Mouse (Mus musculus): ENCODE data around the gene Fut7. TPM values are rescaled to one million over a fixed set of nuclear protein-coding genes. Genes with fewer than 3 reads are reported as not detected.
"Not testable (repeated sequence)": the region's sequence is repeated elsewhere in the genome, so short reads cannot be mapped to it uniquely, and the experiment has no call there.

Fut7 gene
- polyA plus RNA-seq, 1 experiment from 2014 or later: 0.09 TPM

GRCm38 (mm10) chr2:25400291-25400690, 22.8 kb upstream of the Fut7 start:
- Histone ChIP-seq H3K27ac (replicated peaks) (no peak overlapping the region), H3K4me3 (peak overlapping the region; percentile 19), H3K4me2 (replicated peaks) (peak overlapping the region; percentile 41), H3K4me1 (peaks cover 35% of the 10 kb centered on the region), H3K9ac (replicated peaks) (no peak overlapping the region), H3K9me3 (no peaks in the 10 kb centered on the region), H3K27me3 (peaks cover 66% of the 10 kb centered on the region), H3K36me3 (no peaks in the 10 kb centered on the region)
- no peak for ATAC-seq (ENCODE audit: low FRiP score, low read depth)
- 27% methylated on average over 16 of the region's 16 CpGs for WGBS

- peak overlapping the region; percentile 41 for H3K4me2 ChIP-seq (replicated peaks)
- H3K27me3 ChIP-seq: peaks cover 61% of the 10 kb centered on the region
- no peak for ATAC-seq (ENCODE audit: low FRiP score, low read depth)
- peak overlapping the region; percentile 19 for H3K4me3 ChIP-seq
- H3K4me1 ChIP-seq: peaks cover 31% of the 10 kb centered on the region
- H3K9ac ChIP-seq (replicated peaks): no peak overlapping the region
- H3K9me3 ChIP-seq: no peaks in the 10 kb centered on the region
- H3K27ac ChIP-seq (replicated peaks): no peak overlapping the region
- no peaks in the 10 kb centered on the region; the same call in 1 of the 2 replicates for H3K36me3 ChIP-seq
- 2% methylated on average over 17 of the region's 17 CpGs for WGBS
Measured at GRCm38 (mm10) chr2:25400764-25401163, 22.3 kb upstream of the Fut7 start.

GRCm38 (mm10) chr2:25402377-25402971, 20.6 kb upstream of the Fut7 start:
- WGBS: under 1% methylated on average over 13 of the region's 13 CpGs

GRCm38 (mm10) chr2:25402972-25403601, 20.0 kb upstream of the Fut7 start:
- peak overlapping the region; percentile 85 for H3K27ac ChIP-seq (replicated peaks)
- H3K4me1 ChIP-seq: peaks cover 24% of the 10 kb centered on the region
- peaks cover 38% of the 10 kb centered on the region for H3K27me3 ChIP-seq
- peaks cover 21% of the 10 kb centered on the region for H3K36me3 ChIP-seq
- H3K9me3 ChIP-seq: no peaks in the 10 kb centered on the region
- peak overlapping the region; percentile 91 for H3K9ac ChIP-seq (replicated peaks)
- H3K4me2 ChIP-seq (replicated peaks): peak overlapping the region; percentile 62
- WGBS: 2% methylated on average over 54 of the region's 54 CpGs
- ATAC-seq (ENCODE audit: low FRiP score, low read depth): peak; percentile 77
- H3K4me3 ChIP-seq: peak overlapping the region; percentile 66

More at GRCm38 (mm10) chr2:25402377-25402971, 20.6 kb upstream of the Fut7 start:
- Histone ChIP-seq H3K4me2 (replicated peaks) (peak overlapping the region; percentile 62), H3K27me3 (peaks cover 44% of the 10 kb centered on the region), H3K9me3 (no peaks in the 10 kb centered on the region), H3K4me1 (peaks cover 24% of the 10 kb centered on the region), H3K9ac (replicated peaks) (peak overlapping the region; percentile 91), H3K36me3 (peaks cover 15% of the 10 kb centered on the region), H3K4me3 (peak overlapping the region; percentile 66), H3K27ac (replicated peaks) (peak overlapping the region; percentile 85)
- peak; percentile 38 for ATAC-seq (ENCODE audit: low FRiP score, low read depth)

GRCm38 (mm10) chr2:25403994-25404393, 19.1 kb upstream of the Fut7 start:
- peak overlapping the region; percentile 91 for H3K9ac ChIP-seq (replicated peaks)
- peaks cover 29% of the 10 kb centered on the region for H3K27me3 ChIP-seq
- H3K4me2 ChIP-seq (replicated peaks): peak overlapping the region; percentile 62
- peaks cover 29% of the 10 kb centered on the region for H3K36me3 ChIP-seq
- H3K9me3 ChIP-seq: no peaks in the 10 kb centered on the region
- peaks cover 24% of the 10 kb centered on the region for H3K4me1 ChIP-seq
- WGBS: 91% methylated on average over 4 of the region's 4 CpGs
- no peak overlapping the region for H3K27ac ChIP-seq (replicated peaks)
- H3K4me3 ChIP-seq: peak overlapping the region; percentile 66
- no peak for ATAC-seq (ENCODE audit: low FRiP score, low read depth)

- Histone ChIP-seq H3K27me3 (no peaks in the 10 kb centered on the region), H3K9ac (replicated peaks) (no peak overlapping the region), H3K9me3 (no peaks in the 10 kb centered on the region), H3K4me2 (replicated peaks) (no peak overlapping the region), H3K36me3 (peaks cover 45% of the 10 kb centered on the region), H3K4me3 (no peak overlapping the region), H3K4me1 (peaks cover 9% of the 10 kb centered on the region), H3K27ac (replicated peaks) (no peak overlapping the region)
- WGBS: 88% methylated on average over 10 of the region's 10 CpGs
- no peak for ATAC-seq (ENCODE audit: low FRiP score, low read depth)
Measured at GRCm38 (mm10) chr2:25408908-25409307, 14.2 kb upstream of the Fut7 start.

- H3K36me3 ChIP-seq: peaks cover 22% of the 10 kb centered on the region
- not testable (repeated sequence) for H3K4me2 ChIP-seq (replicated peaks); H3K4me3 ChIP-seq; H3K9ac ChIP-seq (replicated peaks); H3K27me3 ChIP-seq; H3K4me1 ChIP-seq; H3K9me3 ChIP-seq; H3K27ac ChIP-seq (replicated peaks); ATAC-seq (ENCODE audit: low FRiP score, low read depth)
Measured at GRCm38 (mm10) chr2:25413436-25413835, 9.6 kb upstream of the Fut7 start.

- H3K27me3 ChIP-seq: peaks cover 5% of the 10 kb centered on the region; the same call in 1 of the 2 replicates
- WGBS: 9% methylated on average over 3 of the region's 3 CpGs
- no peak overlapping the region for H3K4me2 ChIP-seq (replicated peaks)
- no peaks in the 10 kb centered on the region for H3K36me3 ChIP-seq
- no peak overlapping the region; the same call in 1 of the 2 replicates for H3K9ac ChIP-seq (replicated peaks)
- no peak for ATAC-seq (ENCODE audit: low FRiP score, low read depth)
- H3K9me3 ChIP-seq: no peaks in the 10 kb centered on the region
- no peak overlapping the region for H3K27ac ChIP-seq (replicated peaks)
- no peaks in the 10 kb centered on the region for H3K4me1 ChIP-seq
- no peak overlapping the region for H3K4me3 ChIP-seq
Measured at GRCm38 (mm10) chr2:25417426-25417825, 5.6 kb upstream of the Fut7 start.

- Histone ChIP-seq H3K36me3 (no peaks in the 10 kb centered on the region), H3K9me3 (no peaks in the 10 kb centered on the region), H3K4me2 (replicated peaks) (no peak overlapping the region), H3K4me1 (no peaks in the 10 kb centered on the region), H3K9ac (replicated peaks) (no peak overlapping the region), H3K27ac (replicated peaks) (no peak overlapping the region), H3K4me3 (no peak overlapping the region), H3K27me3 (peaks cover 43% of the 10 kb centered on the region)
- 17% methylated on average over 3 of the region's 3 CpGs for WGBS
- ATAC-seq (ENCODE audit: low FRiP score, low read depth): no peak
Measured at GRCm38 (mm10) chr2:25421896-25422295, 1.2 kb upstream of the Fut7 start.

GRCm38 (mm10) chr2:25423626-25424025, 559 bp downstream of the Fut7 start:
- no peak overlapping the region for H3K9ac ChIP-seq (replicated peaks)
- ATAC-seq (ENCODE audit: low FRiP score, low read depth): no peak
- no peak overlapping the region for H3K27ac ChIP-seq (replicated peaks)
- no peaks in the 10 kb centered on the region for H3K9me3 ChIP-seq
- no peak overlapping the region for H3K4me2 ChIP-seq (replicated peaks)
- peaks cover 43% of the 10 kb centered on the region for H3K27me3 ChIP-seq
- H3K4me3 ChIP-seq: no peak overlapping the region
- 65% methylated on average over 1 of the region's 1 CpGs for WGBS
- no peaks in the 10 kb centered on the region for H3K4me1 ChIP-seq
- no peaks in the 10 kb centered on the region for H3K36me3 ChIP-seq

GRCm38 (mm10) chr2:25425481-25425880, 2.4 kb downstream of the Fut7 start:
- Histone ChIP-seq H3K4me2 (replicated peaks) (no peak overlapping the region), H3K36me3 (no peaks in the 10 kb centered on the region), H3K27me3 (peaks cover 56% of the 10 kb centered on the region), H3K9me3 (no peaks in the 10 kb centered on the region), H3K4me1 (peaks cover 15% of the 10 kb centered on the region), H3K9ac (replicated peaks) (no peak overlapping the region), H3K4me3 (no peak overlapping the region), H3K27ac (replicated peaks) (no peak overlapping the region)
- no peak for ATAC-seq (ENCODE audit: low FRiP score, low read depth)
- 59% methylated on average over 27 of the region's 27 CpGs for WGBS

GRCm38 (mm10) chr2:25426721-25427191, 3.7 kb downstream of the Fut7 start:
- H3K9ac ChIP-seq (replicated peaks): no peak overlapping the region
- H3K36me3 ChIP-seq: no peaks in the 10 kb centered on the region
- WGBS: 36% methylated on average over 5 of the region's 5 CpGs
- peaks cover 63% of the 10 kb centered on the region for H3K27me3 ChIP-seq
- no peak overlapping the region for H3K27ac ChIP-seq (replicated peaks)
- no peak for ATAC-seq (ENCODE audit: low FRiP score, low read depth)
- H3K4me2 ChIP-seq (replicated peaks): no peak overlapping the region
- no peak overlapping the region for H3K4me3 ChIP-seq
- H3K4me1 ChIP-seq: peaks cover 22% of the 10 kb centered on the region
- H3K9me3 ChIP-seq: no peaks in the 10 kb centered on the region

Data from midbrain, embryonic 12.5 days (tissue).